Mouse (Mus musculus) central nervous system, embryonic 11.5 days (tissue): ENCODE data around the gene Ndufaf3. TPM values are rescaled to one million over a fixed set of nuclear protein-coding genes. Genes with fewer than 3 reads are reported as not detected.

Experiments used
- polyA plus RNA-seq: library from polyadenylated mRNA; depleted of rRNA; stranded (reverse); fragments of >200 nt; gene quantifications from 2 replicates; pipeline ENCODE4 v1.2.3, GENCODE M21; 2012; rRNA removed

Ndufaf3 gene
- 21.4 and 26.3 TPM in 2 replicates for polyA plus RNA-seq

GRCm38 (mm10) chr9:108566815-108567776, at the start of gene Ndufaf3:
TSS of gene Ndufaf3 (minus strand) at chr9:108567434.

DNA sequence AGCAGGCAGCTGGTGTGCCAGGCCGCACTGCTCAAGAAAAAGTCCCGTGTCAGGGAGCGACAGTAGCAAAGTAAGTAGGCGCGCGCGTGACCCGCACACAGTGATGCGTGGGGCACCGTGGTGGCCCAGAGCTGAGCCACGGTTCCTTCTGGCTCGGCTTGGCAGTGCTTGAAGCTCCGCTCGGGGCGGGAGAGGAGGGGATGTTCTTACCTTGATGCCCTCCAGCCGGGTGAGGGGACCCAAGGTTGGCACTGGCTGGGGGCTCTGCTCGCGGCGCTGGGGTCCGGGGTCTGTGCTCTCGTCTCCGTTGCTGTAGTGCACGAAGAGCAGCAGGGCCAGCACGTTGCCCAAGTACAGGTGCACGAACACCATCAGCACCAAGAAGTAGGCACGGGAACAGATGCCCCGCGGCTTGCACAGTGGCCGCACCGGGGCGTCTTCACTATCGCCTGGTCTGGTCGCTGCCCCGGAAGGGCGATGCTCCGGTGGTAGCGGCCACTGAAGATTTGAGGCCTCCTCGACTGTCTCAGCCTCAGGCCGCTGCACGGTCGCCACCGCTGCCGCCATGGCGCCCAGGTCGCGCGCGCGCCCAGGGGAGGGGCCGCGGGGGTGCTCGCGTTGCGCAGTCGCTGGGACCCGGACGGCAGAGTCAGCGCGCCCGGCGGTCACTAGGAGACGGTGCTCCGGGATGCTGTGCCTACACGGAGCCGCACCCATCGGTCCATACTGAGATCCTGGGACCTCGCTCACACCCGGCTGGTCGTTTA, 29.9 kb upstream of the Ndufaf3 start, which contains the start of gene P4htm:
P4htm (minus strand) TSS at position 670 of the 767 bp plus-strand sequence.

GRCm38 (mm10) chr9:108578545-108579343, 11.5 kb upstream of the Ndufaf3 start, which contains the start of gene Wdr6:
TSS of gene Wdr6 (minus strand) at chr9:108578739.

GRCm38 (mm10) chr9:108569381-108570206, 2.4 kb upstream of the Ndufaf3 start, which contains the start of gene Dalrd3:
TSS of gene Dalrd3 (plus strand) at chr9:108569886.

GRCm38 (mm10) chr9:108560227-108560841, 6.9 kb downstream of the Ndufaf3 start, which contains the start of gene Impdh2:
TSS of gene Impdh2 (plus strand) at chr9:108560286.

DNA sequence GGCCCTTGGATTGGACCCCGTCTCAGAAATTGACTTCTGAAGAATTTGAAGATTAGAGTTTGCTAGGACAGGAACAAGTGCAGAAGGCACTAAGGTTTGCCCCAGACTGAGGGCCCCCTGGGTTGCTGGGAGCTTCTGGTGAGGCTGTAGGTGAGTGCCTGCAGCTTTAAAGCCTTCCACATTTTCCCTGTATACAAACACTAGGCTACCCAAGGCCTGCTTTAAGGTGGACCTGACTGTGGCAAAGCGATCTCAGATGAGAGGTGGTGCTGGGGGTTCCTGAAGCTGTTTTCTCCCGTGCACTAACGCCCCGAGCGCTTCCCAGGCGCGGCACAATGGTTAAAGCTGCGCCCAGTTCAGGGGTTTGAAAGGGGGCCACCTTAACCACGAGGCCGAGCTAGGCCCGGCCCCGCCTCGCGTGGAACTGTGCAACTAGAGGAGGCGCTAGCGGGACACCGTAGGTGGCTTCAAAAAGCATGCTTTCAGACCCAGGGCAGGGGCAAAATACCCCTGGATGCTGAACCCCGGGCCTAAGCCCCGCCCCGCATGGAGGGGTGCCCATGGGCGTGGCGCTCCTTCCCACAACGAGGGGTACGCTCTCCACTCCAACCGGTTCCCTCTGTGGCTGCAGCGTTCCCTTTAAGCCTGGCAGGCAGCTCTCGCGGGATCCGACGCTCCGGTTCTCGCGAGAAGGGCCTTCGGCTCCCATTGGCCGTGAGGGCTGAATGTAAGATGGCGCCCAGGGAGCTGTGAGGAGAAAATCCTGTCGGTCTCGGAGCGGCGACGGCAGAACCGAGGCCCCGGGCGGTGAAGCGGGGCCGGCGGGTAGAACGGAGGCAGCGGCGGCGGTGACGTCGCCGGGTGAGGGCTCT, 50.6 kb downstream of the Ndufaf3 start, which contains the start of gene Qrich1:
Qrich1 (plus strand) TSS at position 427 of the 872 bp plus-strand sequence.

Other genes starting within 250 kb of the Ndufaf3 start
- 654 and 762 TPM in 2 replicates for gene Gpx1, start 228.5 kb downstream of the Ndufaf3 start, polyA plus RNA-seq
- gene Usp4, start 219.6 kb downstream of the Ndufaf3 start, polyA plus RNA-seq: 113 and 120 TPM in 2 replicates
- 1.4 and 1.8 TPM in 2 replicates for gene 1700102P08Rik, start 174.6 kb downstream of the Ndufaf3 start, polyA plus RNA-seq
- gene Ccdc36, start 138.9 kb downstream of the Ndufaf3 start, polyA plus RNA-seq: 1.1 and 1.6 TPM in 2 replicates
- gene BC048562, start 131.0 kb downstream of the Ndufaf3 start, polyA plus RNA-seq: not detected in 2 replicates
- gene Ccdc71, start 106.9 kb downstream of the Ndufaf3 start, polyA plus RNA-seq: 25.0 and 28.4 TPM in 2 replicates
- 43.0 and 49.4 TPM in 2 replicates for gene Klhdc8b, start 105.9 kb downstream of the Ndufaf3 start, polyA plus RNA-seq
- 67.7 and 81.1 TPM in 2 replicates for gene Lamb2, start 87.7 kb downstream of the Ndufaf3 start, polyA plus RNA-seq
- 146 and 160 TPM in 2 replicates for gene Usp19, start 76.8 kb downstream of the Ndufaf3 start, polyA plus RNA-seq
- 239 and 264 TPM in 2 replicates for gene Qars, start 59.7 kb downstream of the Ndufaf3 start, polyA plus RNA-seq
- gene Qrich1, start 50.6 kb downstream of the Ndufaf3 start, polyA plus RNA-seq: 122 and 154 TPM in 2 replicates
- gene Impdh2, start 7.1 kb downstream of the Ndufaf3 start, polyA plus RNA-seq: 175 and 189 TPM in 2 replicates
- 83.0 and 118 TPM in 2 replicates for gene Dalrd3, start 2.5 kb upstream of the Ndufaf3 start, polyA plus RNA-seq
- gene Wdr6, start 11.3 kb upstream of the Ndufaf3 start, polyA plus RNA-seq: 129 and 170 TPM in 2 replicates
- 11.8 and 12.4 TPM in 2 replicates for gene P4htm, start 30.2 kb upstream of the Ndufaf3 start, polyA plus RNA-seq
- gene Arih2, start 82.0 kb upstream of the Ndufaf3 start, polyA plus RNA-seq: 45.1 and 49.2 TPM in 2 replicates
- 17.2 and 21.2 TPM in 2 replicates for gene Slc25a20, start 94.7 kb upstream of the Ndufaf3 start, polyA plus RNA-seq
- gene Prkar2a, start 121.9 kb upstream of the Ndufaf3 start, polyA plus RNA-seq: 27.2 and 40.2 TPM in 2 replicates
- 203 and 241 TPM in 2 replicates for gene Ip6k2, start 216.4 kb upstream of the Ndufaf3 start, polyA plus RNA-seq
- 18.4 and 23.6 TPM in 2 replicates for gene Nckipsd, start 240.9 kb upstream of the Ndufaf3 start, polyA plus RNA-seq